Mouse (Mus musculus) cortical plate, adult 2 months (tissue): Measurements from ENCODE around the gene Scaf1.

Source experiments
- CTCF ChIP-seq: fragments of 200-500 bp; IDR thresholded peaks from 2 replicates; pipeline ENCODE4 v1.5.1; 2011; ENCODE audit warnings: mild to moderate bottlenecking, control low read depth, low read length; ENCODE audit not compliant: insufficient read depth; ENCODE audit errors: extremely low read depth
- POLR2A ChIP-seq: fragments of 200-500 bp; IDR thresholded peaks from 2 replicates; pipeline ENCODE4 v1.6.1; 2011; ENCODE audit warnings: mild to moderate bottlenecking, low read length, control low read depth; ENCODE audit not compliant: insufficient read depth; ENCODE audit errors: extremely low read depth

DNA sequence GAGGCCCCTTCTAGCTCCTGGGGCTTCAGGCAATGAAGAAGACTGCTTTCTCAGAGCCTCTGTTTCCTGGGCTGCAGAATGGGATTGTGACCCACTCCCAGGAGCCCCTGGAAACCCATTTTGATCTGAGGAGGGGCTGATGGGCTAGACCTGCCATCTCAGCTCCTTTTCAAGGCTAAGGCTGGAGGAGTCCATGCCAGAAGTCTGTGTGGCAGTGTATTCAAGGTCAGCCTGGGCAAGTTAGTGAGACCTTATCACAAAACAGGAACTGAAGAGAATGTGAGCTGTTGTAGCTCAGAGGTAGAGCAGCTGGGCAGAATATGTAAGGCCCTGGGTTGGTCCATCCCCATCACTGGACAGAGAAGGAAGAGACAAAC, 40.8 kb upstream of the Scaf1 start:
- no peak for TF ChIP-seq POLR2A
- no peak for TF ChIP-seq CTCF
